In genomic region chr17:85683111-85683983, GRCm38 (mm10) we compare ENCODE assay signal across 15 mouse cellular contexts. TPM values are rescaled to one million over a fixed set of nuclear protein-coding genes. Genes with fewer than 3 reads are reported as not detected.
DNase-seq lines count a peak whose midpoint lies in the region; ATAC-seq and TF ChIP-seq lines count a peak whose summit lies in the region.
"Had no signal": no experiment of that assay in that cellular context is flagged by ENCODE, and none has a peak within 500 bp of the region (broad histone marks: within the 10 kb centered on the region; RNA-seq: fewer than 3 reads in every experiment).

No protein-coding gene starts in this region.

- peak overlapping the region; percentile 54 for H3K9ac ChIP-seq in hindbrain, embryonic 12.5 days
- no peak overlapping the region for H3K9ac ChIP-seq in hindbrain, postnatal 0 days (replicated peaks; ENCODE audit: low read length)
- peak overlapping the region; percentile 86 for H3K9ac ChIP-seq in limb, embryonic 12.5 days (replicated peaks)
- H3K9ac ChIP-seq: neural tube, embryonic 13.5 days had no signal

- peak overlapping the region; percentile 62 for H3K4me2 ChIP-seq in hindbrain, embryonic 12.5 days (replicated peaks)
- no peak overlapping the region for H3K4me2 ChIP-seq in hindbrain, postnatal 0 days (ENCODE audit: low read depth, low read length)
- H3K4me2 ChIP-seq in limb, embryonic 12.5 days = peak overlapping the region; percentile 72
- H3K4me2 ChIP-seq: neural tube, embryonic 13.5 days had no signal

- peak overlapping the region; percentile 27 for H3K4me3 ChIP-seq in hindbrain, embryonic 12.5 days
- H3K4me3 ChIP-seq in hindbrain, postnatal 0 days (ENCODE audit: low read length) = no peak overlapping the region
- peak overlapping the region; percentile 59 for H3K4me3 ChIP-seq in limb, embryonic 12.5 days (replicated peaks)
- H3K4me3 ChIP-seq: neural tube, embryonic 13.5 days had no signal

- H3K27me3 ChIP-seq in hindbrain, embryonic 12.5 days = peaks cover 96% of the 10 kb centered on the region
- H3K27me3 ChIP-seq in hindbrain, postnatal 0 days (ENCODE audit: insufficient read depth, low read length) = peaks cover 99% of the 10 kb centered on the region
- H3K27me3 ChIP-seq in limb, embryonic 12.5 days = peaks cover 95% of the 10 kb centered on the region

- WGBS in hindbrain, embryonic 12.5 days = 5% methylated on average over 25 of the region's 25 CpGs
- WGBS in hindbrain, postnatal 0 days = 2% methylated on average over 25 of the region's 25 CpGs
- 4% methylated on average over 25 of the region's 25 CpGs for WGBS in limb, embryonic 12.5 days

- peaks cover 28% of the 10 kb centered on the region for H3K4me1 ChIP-seq in hindbrain, embryonic 12.5 days
- no peaks in the 10 kb centered on the region; the same call in 1 of the 2 replicates for H3K4me1 ChIP-seq in hindbrain, postnatal 0 days (ENCODE audit: insufficient read depth, low read length)
- H3K4me1 ChIP-seq in limb, embryonic 12.5 days (replicated peaks) = peaks cover 47% of the 10 kb centered on the region

- H3K36me3 ChIP-seq in hindbrain, embryonic 12.5 days = no peaks in the 10 kb centered on the region
- no peaks in the 10 kb centered on the region for H3K36me3 ChIP-seq in hindbrain, postnatal 0 days (ENCODE audit: insufficient read depth, low read length)
- H3K36me3 ChIP-seq in limb, embryonic 12.5 days = no peaks in the 10 kb centered on the region
- H3K36me3 ChIP-seq: neural tube, embryonic 13.5 days had no signal

- H3K9me3 ChIP-seq in hindbrain, embryonic 12.5 days (replicated peaks) = no peaks in the 10 kb centered on the region; the same call in 1 of the 2 replicates
- H3K9me3 ChIP-seq in hindbrain, postnatal 0 days (ENCODE audit: low read length) = no peaks in the 10 kb centered on the region
- no peaks in the 10 kb centered on the region for H3K9me3 ChIP-seq in limb, embryonic 12.5 days
- H3K9me3 ChIP-seq: neural tube, embryonic 13.5 days had no signal

- TF ChIP-seq CTCF in hindbrain, postnatal 0 days (IDR thresholded peaks at IDR 0.05; ENCODE audit: low read depth) = no peak

- DNase-seq in hindbrain, postnatal 0 days (ENCODE audit: low spot score) = no peak
- DNase-seq in R1 (ENCODE audit: low read depth, low spot score) = peak; percentile 20
- DNase-seq in embryo, embryonic 10.5 days (ENCODE audit: low spot score) = peak; percentile 53
- DNase-seq in layer of hippocampus, adult 18-20 months (ENCODE audit: low spot score in 2 of 2) = no peak
- DNase-seq: gastrocnemius, postnatal 14 days; lung, postnatal 36 days; right cerebral cortex, postnatal 4 days; thymus, adult 2 months had no signal

- ATAC-seq in hindbrain, embryonic 12.5 days (ENCODE audit: low FRiP score) = no peak
- ATAC-seq in hindbrain, postnatal 0 days = no peak
- no peak for ATAC-seq in limb, embryonic 12.5 days (ENCODE audit: insufficient number of reproducible peaks, insufficient read depth, low FRiP score, low TSS enrichment, low read depth)
- ATAC-seq in CD4-positive, CD25-positive, alpha-beta regulatory T cell, adult 4 months = no peak
- ATAC-seq in cerebellum, adult (ENCODE audit: insufficient number of reproducible peaks, low FRiP score, low TSS enrichment) = no peak
- ATAC-seq: activated CD4-positive, CD25-positive, alpha-beta regulatory T cell, adult 4 months had no signal

- 0 out of 2 replicates have a peak overlapping the region, but pooled peaks have one; percentile 12 for H3K27ac ChIP-seq in hindbrain, embryonic 12.5 days
- no peak overlapping the region for H3K27ac ChIP-seq in hindbrain, postnatal 0 days
- no peak overlapping the region for H3K27ac ChIP-seq in limb, embryonic 12.5 days
- H3K27ac ChIP-seq: neural tube, embryonic 13.5 days had no signal

RNA-seq across cellular contexts. Expression of gene Six2, which starts 4.7 kb away (rescaled TPM):
- polyA plus RNA-seq in hindbrain, embryonic 12.5 days (2016; fragmentation: Nextera tagmentation; extraction: Ambion mirVana) = 12.5 and 15.3 TPM in 2 replicates
- total RNA-seq in hindbrain, postnatal 0 days (2014; rRNA removed) = 0.42 and 1.2 TPM in 2 replicates
- polyA plus RNA-seq in hindbrain, postnatal 0 days (2015; fragmentation: Nextera tagmentation; extraction: Ambion mirVana) = 0.51 and 0.93 TPM in 2 replicates
- 11.0 and 12.3 TPM in 2 replicates for polyA plus RNA-seq in limb, embryonic 12.5 days (2016; fragmentation: Nextera tagmentation; extraction: Ambion mirVana)
- under 1 TPM; 0.17 to 0.30 TPM for total RNA-seq in layer of hippocampus, adult 18-20 months (2021)
- polyA plus RNA-seq in CD4-positive, CD25-positive, alpha-beta regulatory T cell, adult 4 months (2017; shearing (Covaris generic)) = not detected
- total RNA-seq: hematopoietic stem cell, adult 5-6 weeks had no signal
- polyA plus RNA-seq: activated CD4-positive, CD25-positive, alpha-beta regulatory T cell, adult 4 months; neural tube, embryonic 13.5 days had no signal

Comparison
In these comparisons a context has a peak if more than half of its experiments do, and no peak if none do; other contexts are left out.
1. DNase-seq: peak in R1 (single experiment) and embryo, embryonic 10.5 days (single experiment); none in hindbrain, postnatal 0 days (single experiment) and layer of hippocampus, adult 18-20 months (0 of 2).